Mouse (Mus musculus) liver, adult 2 months (tissue): ENCODE results near the gene Lsm10. TPM values are rescaled to one million over a fixed set of nuclear protein-coding genes. Genes with fewer than 3 reads are reported as not detected.

ENCODE experiments used
- DNase-seq: peaks from one replicate; pipeline ENCODE4 v3.0.0-alpha.2; 2011; ENCODE audit warnings: low read depth, low spot score; ENCODE audit errors: extremely low read depth
- H3K27ac ChIP-seq: fragments of 200-500 bp; replicated peaks from 2 replicates; pipeline ENCODE4 v1.5.1; 2012; ENCODE audit warnings: low read depth, mild to moderate bottlenecking, control low read depth, inconsistent platforms, low read length; ENCODE audit not compliant: insufficient read depth
- H3K27me3 ChIP-seq: fragments of 200-500 bp; 2 replicates; pipeline ENCODE4 v1.6.1; 2012; ENCODE audit warnings: mild to moderate bottlenecking, moderate library complexity, low read length, inconsistent platforms; ENCODE audit not compliant: control insufficient read depth, insufficient read depth
- H3K36me3 ChIP-seq: fragments of 200-500 bp; 2 replicates; pipeline ENCODE4 v1.6.1; 2012; ENCODE audit warnings: low read length, inconsistent platforms; ENCODE audit not compliant: control insufficient read depth, insufficient read depth
- H3K4me1 ChIP-seq: fragments of 200-500 bp; 2 replicates; pipeline ENCODE4 v1.6.1; 2011; ENCODE audit warnings: low read length; ENCODE audit not compliant: control insufficient read depth, insufficient read depth
- H3K4me3 ChIP-seq: fragments of 200-500 bp; 2 replicates; pipeline ENCODE4 v1.5.1; 2011; ENCODE audit warnings: low read depth, mild to moderate bottlenecking, control low read depth, low read length, moderate library complexity; ENCODE audit not compliant: insufficient read depth
- H3K79me2 ChIP-seq: fragments of 200-500 bp; 2 replicates; pipeline ENCODE4 v1.6.1; 2012; ENCODE audit warnings: inconsistent platforms, mild to moderate bottlenecking, low read length, moderate library complexity; ENCODE audit not compliant: control insufficient read depth, insufficient read depth
- H3K9ac ChIP-seq: fragments of 200-500 bp; 2 replicates; pipeline ENCODE4 v1.6.1; 2012; ENCODE audit warnings: low read depth, mild to moderate bottlenecking, control low read depth, inconsistent platforms, low read length
- CTCF ChIP-seq: fragments of 200-500 bp; IDR thresholded peaks from 2 replicates; pipeline ENCODE4 v1.5.1; 2011; ENCODE audit warnings: low read depth, low read length, control low read depth
- POLR2A ChIP-seq: fragments of 200-500 bp; IDR thresholded peaks from 2 replicates; pipeline ENCODE4 v1.6.1; 2011; ENCODE audit warnings: low read length, control low read depth; ENCODE audit not compliant: insufficient read depth; ENCODE audit errors: extremely low read depth
- WGBS: fragments of 180-500 bp; shearing (Covaris S2); methylation state at CpG from one replicate; pipeline ENCODE4 v1.1.7; 2018; 5-methylcytosine and 5-hydroxymethylcytosine counted together
- polyA plus RNA-seq: library from polyadenylated mRNA; depleted of rRNA; stranded (reverse); fragments of >200 nt; gene quantifications from 2 replicates; pipeline ENCODE4 v1.2.3, GENCODE M21; 2012
- total RNA-seq: library from RNA; depleted of rRNA; stranded (reverse); fragments of >200 nt; gene quantifications from 2 replicates; pipeline ENCODE4 v1.2.3, GENCODE M21; 2014

Lsm10 gene
- total and polyA plus RNA-seq, 2 experiments = 20.0 to 28.4 TPM

- DNase-seq = no peak
- no peak for TF ChIP-seq CTCF
- no peak for TF ChIP-seq POLR2A
- WGBS = 83% methylated on average over 6 of the region's 6 CpGs
- Histone ChIP-seq H3K4me3 (no peak overlapping the region), H3K9ac (no peak overlapping the region), H3K79me2 (no peaks in the 10 kb centered on the region), H3K4me1 (no peaks in the 10 kb centered on the region), H3K36me3 (no peaks in the 10 kb centered on the region), H3K27me3 (no peaks in the 10 kb centered on the region), H3K27ac (no peak overlapping the region)
Measured at GRCm38 (mm10) chr4:126077833-126078232, 18.6 kb upstream of the Lsm10 start.

GRCm38 (mm10) chr4:126079266-126079665 lies 17.2 kb upstream of the Lsm10 start:
- no peaks in the 10 kb centered on the region for H3K36me3 ChIP-seq
- no peaks in the 10 kb centered on the region for H3K79me2 ChIP-seq
- no peaks in the 10 kb centered on the region for H3K27me3 ChIP-seq
- no peak overlapping the region for H3K9ac ChIP-seq
- WGBS = 77% methylated on average over 4 of the region's 4 CpGs
- no peak for TF ChIP-seq POLR2A
- no peak for TF ChIP-seq CTCF
- H3K4me3 ChIP-seq = no peak overlapping the region
- no peak overlapping the region for H3K27ac ChIP-seq
- no peak for DNase-seq
- no peaks in the 10 kb centered on the region for H3K4me1 ChIP-seq

- no peaks in the 10 kb centered on the region for H3K36me3 ChIP-seq
- no peak overlapping the region for H3K4me3 ChIP-seq
- no peaks in the 10 kb centered on the region for H3K4me1 ChIP-seq
- no peak for TF ChIP-seq CTCF
- no peak for TF ChIP-seq POLR2A
- H3K79me2 ChIP-seq = no peaks in the 10 kb centered on the region
- 96% methylated on average over 1 of the region's 1 CpGs for WGBS
- no peak overlapping the region for H3K27ac ChIP-seq
- DNase-seq = no peak
- no peak overlapping the region for H3K9ac ChIP-seq
- no peaks in the 10 kb centered on the region for H3K27me3 ChIP-seq
Measured at GRCm38 (mm10) chr4:126081601-126082000, 14.8 kb upstream of the Lsm10 start.

- no peak for TF ChIP-seq CTCF
- TF ChIP-seq POLR2A = no peak
- Histone ChIP-seq H3K27me3 (no peaks in the 10 kb centered on the region), H3K4me1 (no peaks in the 10 kb centered on the region), H3K36me3 (no peaks in the 10 kb centered on the region), H3K27ac (no peak overlapping the region), H3K4me3 (no peak overlapping the region), H3K79me2 (no peaks in the 10 kb centered on the region), H3K9ac (no peak overlapping the region)
- 89% methylated on average over 9 of the region's 9 CpGs for WGBS
- DNase-seq = no peak
Measured at GRCm38 (mm10) chr4:126083021-126083420, 13.4 kb upstream of the Lsm10 start.

- H3K79me2 ChIP-seq = no peaks in the 10 kb centered on the region
- H3K4me3 ChIP-seq = no peak overlapping the region
- DNase-seq = no peak
- H3K36me3 ChIP-seq = no peaks in the 10 kb centered on the region
- no peak overlapping the region for H3K27ac ChIP-seq
- TF ChIP-seq POLR2A (no peak), CTCF (no peak)
- H3K4me1 ChIP-seq = no peaks in the 10 kb centered on the region
- H3K27me3 ChIP-seq = no peaks in the 10 kb centered on the region
- WGBS = 83% methylated on average over 8 of the region's 8 CpGs
- H3K9ac ChIP-seq = no peak overlapping the region
Measured at GRCm38 (mm10) chr4:126084382-126084781, 12.0 kb upstream of the Lsm10 start.

- Histone ChIP-seq H3K27me3 (no peaks in the 10 kb centered on the region), H3K4me1 (peaks cover 3% of the 10 kb centered on the region; the same call in 1 of the 2 replicates), H3K9ac (no peak overlapping the region), H3K79me2 (no peaks in the 10 kb centered on the region), H3K27ac (no peak overlapping the region), H3K36me3 (no peaks in the 10 kb centered on the region), H3K4me3 (no peak overlapping the region)
- TF ChIP-seq CTCF (peak; percentile 92), POLR2A (no peak)
- DNase-seq = peak; percentile 74
- 22% methylated on average over 7 of the region's 7 CpGs for WGBS
Measured at GRCm38 (mm10) chr4:126085996-126086576, 10.3 kb upstream of the Lsm10 start.
